Mouse (Mus musculus) neural tube, embryonic 12.5 days (tissue): ENCODE data around the gene Zcchc24. TPM values are rescaled to one million over a fixed set of nuclear protein-coding genes. Genes with fewer than 3 reads are reported as not detected.

Experiments
- ATAC-seq: fragments of 200-750 bp; cut with Nextera tagmentation; 2 replicates; pipeline ENCODE4 v1.8.0; 2017; ENCODE audit warnings: low read depth, mild to moderate bottlenecking, moderate TSS enrichment, moderate library complexity; ENCODE audit not compliant: low FRiP score
- H3K27ac ChIP-seq: fragments of 300-500 bp; sonication (generic); 2 replicates; pipeline ENCODE4 v1.5.1; 2016
- H3K27me3 ChIP-seq: fragments of 300-500 bp; sonication (generic); replicated peaks from 2 replicates; pipeline ENCODE4 v1.6.1; 2016; ENCODE audit warnings: mild to moderate bottlenecking
- H3K36me3 ChIP-seq: fragments of 300-500 bp; sonication (generic); 2 replicates; pipeline ENCODE4 v1.6.1; 2016; ENCODE audit warnings: mild to moderate bottlenecking
- H3K4me1 ChIP-seq: fragments of 300-500 bp; sonication (generic); 2 replicates; pipeline ENCODE4 v1.6.1; 2016
- H3K4me2 ChIP-seq: fragments of 300-500 bp; sonication (generic); replicated peaks from 2 replicates; pipeline ENCODE4 v1.6.1; 2016; ENCODE audit warnings: mild to moderate bottlenecking
- H3K4me3 ChIP-seq: fragments of 300-500 bp; sonication (generic); 2 replicates; pipeline ENCODE4 v1.5.1; 2016
- H3K9ac ChIP-seq: fragments of 300-500 bp; sonication (generic); 2 replicates; pipeline ENCODE4 v1.6.1; 2016; ENCODE audit warnings: mild to moderate bottlenecking
- H3K9me3 ChIP-seq: fragments of 300-500 bp; sonication (generic); 2 replicates; pipeline ENCODE4 v1.6.1; 2016; ENCODE audit warnings: mild to moderate bottlenecking
- WGBS: fragments of 180-500 bp; shearing (Covaris S2); methylation state at CpG from one replicate; pipeline ENCODE4 v1.1.7; 2016; 5-methylcytosine and 5-hydroxymethylcytosine counted together
- polyA plus RNA-seq: library from polyadenylated mRNA; unstranded; fragments of >200 nt; fragmentation: Nextera tagmentation; extraction: Ambion mirVana; gene quantifications from 2 replicates; pipeline ENCODE4 v1.2.1, GENCODE M21; 2016

Gene Zcchc24
- polyA plus RNA-seq, 1 experiment from 2014 or later: 22.2 TPM

DNA sequence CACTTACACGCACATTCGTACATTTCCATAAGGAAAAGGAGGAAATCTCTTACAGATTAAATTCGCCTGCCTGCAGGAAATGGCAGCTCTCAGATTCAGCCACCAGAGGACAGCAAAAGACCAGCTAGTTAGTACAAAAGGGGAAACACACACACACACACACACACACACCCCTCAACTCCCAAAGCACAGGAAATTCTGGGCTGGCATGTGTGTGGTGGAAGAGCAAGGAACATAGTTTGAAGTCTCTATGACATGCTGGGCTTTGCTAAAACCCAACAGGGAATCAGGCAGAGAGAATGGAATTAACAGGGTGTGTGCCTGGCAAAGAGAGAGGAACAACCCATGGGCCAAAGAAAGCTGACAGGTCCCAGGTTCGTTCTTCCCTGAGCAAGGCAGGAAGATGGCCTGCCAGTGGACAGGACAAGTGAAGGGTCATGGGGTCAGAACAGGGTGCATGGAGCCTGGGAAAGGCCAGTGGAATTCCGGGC, 61.1 kb downstream of the Zcchc24 start:
- Histone ChIP-seq H3K4me3 (no peak overlapping the region), H3K27ac (no peak overlapping the region), H3K36me3 (no peaks in the 10 kb centered on the region), H3K9ac (no peak overlapping the region), H3K4me2 (no peak overlapping the region), H3K9me3 (no peaks in the 10 kb centered on the region), H3K27me3 (no peaks in the 10 kb centered on the region), H3K4me1 (peaks cover 6% of the 10 kb centered on the region; the same call in 1 of the 2 replicates)
- no peak for ATAC-seq
- 70% methylated on average over 5 of the region's 5 CpGs for WGBS

DNA sequence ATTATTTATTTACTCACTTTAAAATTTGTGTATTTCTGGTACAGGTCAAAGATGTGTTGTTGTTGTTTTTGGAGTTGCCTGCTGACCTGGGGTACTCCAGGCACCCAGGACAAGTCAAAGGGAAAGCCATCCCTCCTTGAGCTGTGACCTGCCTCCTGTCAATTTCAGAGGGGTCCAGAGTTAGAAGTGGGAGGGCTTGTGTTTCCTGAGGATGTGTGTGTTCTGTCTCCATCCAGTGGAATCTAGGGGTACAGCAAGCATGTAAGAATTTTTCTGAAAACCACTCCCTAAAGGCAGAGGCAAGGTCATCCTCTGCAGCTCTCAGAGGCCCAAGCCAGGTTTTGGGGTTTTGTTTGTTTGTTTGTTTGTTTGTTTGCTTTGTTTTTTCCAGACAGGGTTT, 66.9 kb downstream of the Zcchc24 start:
- Histone ChIP-seq H3K27me3 (no peaks in the 10 kb centered on the region), H3K4me3 (no peak overlapping the region), H3K27ac (no peak overlapping the region), H3K4me1 (no peaks in the 10 kb centered on the region), H3K4me2 (no peak overlapping the region), H3K9ac (no peak overlapping the region), H3K9me3 (no peaks in the 10 kb centered on the region), H3K36me3 (peaks cover 32% of the 10 kb centered on the region)
- ATAC-seq: 0 out of 2 replicates have a peak, but pooled peaks have one; percentile 37

DNA sequence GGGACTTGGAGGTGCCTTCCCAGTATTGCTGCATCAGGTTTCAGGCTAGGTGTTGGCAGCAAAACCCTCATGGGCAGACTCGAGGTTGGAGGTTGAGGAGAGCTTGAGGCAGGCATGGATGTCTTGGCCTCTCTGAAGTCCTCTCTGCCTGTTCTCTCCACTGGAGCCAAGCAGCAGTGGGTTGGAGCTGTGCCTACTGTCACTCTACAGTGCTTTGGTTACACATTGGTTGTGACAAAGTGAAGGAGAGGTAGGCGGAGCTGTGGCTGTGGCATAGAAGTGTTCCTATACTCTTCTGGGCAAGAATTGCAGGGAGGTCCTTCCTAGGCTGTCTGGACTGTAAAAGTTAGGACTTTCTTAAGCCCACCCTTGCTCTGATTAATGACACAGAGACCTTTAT, 72.5 kb downstream of the Zcchc24 start:
- no peak for ATAC-seq
- no peak overlapping the region for H3K4me2 ChIP-seq
- peaks cover 37% of the 10 kb centered on the region for H3K36me3 ChIP-seq
- H3K27ac ChIP-seq: no peak overlapping the region
- no peaks in the 10 kb centered on the region for H3K27me3 ChIP-seq
- WGBS: 75% methylated on average over 2 of the region's 2 CpGs
- H3K4me3 ChIP-seq: no peak overlapping the region
- H3K4me1 ChIP-seq: peaks cover 20% of the 10 kb centered on the region
- H3K9ac ChIP-seq: no peak overlapping the region
- no peaks in the 10 kb centered on the region for H3K9me3 ChIP-seq

DNA sequence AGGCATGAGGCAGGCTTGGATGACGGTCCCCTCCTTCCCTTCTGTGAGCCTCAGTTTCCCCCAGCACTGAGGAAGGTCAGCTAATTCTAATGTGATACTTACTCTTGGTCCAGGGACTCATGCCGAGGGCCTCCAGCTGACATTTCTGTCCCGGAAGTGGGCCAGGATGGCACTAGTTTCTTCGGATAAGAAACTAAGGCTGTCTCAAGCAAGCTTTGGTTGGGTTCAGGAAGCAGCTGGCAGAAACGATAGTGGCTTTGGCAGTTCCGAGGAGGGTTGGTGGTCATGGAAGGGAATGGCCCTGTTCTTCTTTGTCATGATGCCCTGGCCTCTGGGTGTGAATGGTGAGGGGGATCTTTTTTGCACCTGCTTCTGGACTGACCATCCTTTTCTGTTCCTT, 73.8 kb downstream of the Zcchc24 start:
- Histone ChIP-seq H3K4me2 (peak overlapping the region; percentile 78), H3K4me3 (peak overlapping the region; percentile 85; the same call in 1 of the 2 replicates), H3K27me3 (no peaks in the 10 kb centered on the region), H3K4me1 (peaks cover 20% of the 10 kb centered on the region), H3K9ac (peak overlapping the region; percentile 80), H3K36me3 (peaks cover 37% of the 10 kb centered on the region), H3K27ac (no peak overlapping the region), H3K9me3 (no peaks in the 10 kb centered on the region)
- no peak for ATAC-seq
- 71% methylated on average over 6 of the region's 6 CpGs for WGBS

DNA sequence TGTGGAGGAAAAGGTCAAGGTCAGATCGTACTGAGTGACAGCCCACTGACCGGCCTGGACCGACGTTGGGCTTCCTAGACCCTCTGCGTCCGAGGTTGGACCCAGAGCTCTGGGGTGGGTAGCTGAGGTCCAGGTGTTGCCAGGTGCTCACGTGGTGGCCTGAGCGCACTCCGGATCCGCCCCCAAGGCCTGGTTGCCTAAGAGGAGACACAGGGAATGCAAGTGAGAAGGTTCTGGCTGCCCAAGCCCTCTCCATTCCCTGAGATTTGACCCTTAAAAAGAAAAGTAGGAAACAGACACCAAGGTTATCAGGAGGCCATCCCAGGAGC, 74.3 kb downstream of the Zcchc24 start:
- WGBS: 4% methylated on average over 10 of the region's 10 CpGs
- Histone ChIP-seq H3K27ac (no peak overlapping the region), H3K4me3 (peak overlapping the region; percentile 85), H3K9me3 (no peaks in the 10 kb centered on the region), H3K27me3 (no peaks in the 10 kb centered on the region), H3K9ac (peak overlapping the region; percentile 80), H3K36me3 (peaks cover 31% of the 10 kb centered on the region), H3K4me2 (peak overlapping the region; percentile 78), H3K4me1 (peaks cover 20% of the 10 kb centered on the region)
- peak; percentile 65 for ATAC-seq

DNA sequence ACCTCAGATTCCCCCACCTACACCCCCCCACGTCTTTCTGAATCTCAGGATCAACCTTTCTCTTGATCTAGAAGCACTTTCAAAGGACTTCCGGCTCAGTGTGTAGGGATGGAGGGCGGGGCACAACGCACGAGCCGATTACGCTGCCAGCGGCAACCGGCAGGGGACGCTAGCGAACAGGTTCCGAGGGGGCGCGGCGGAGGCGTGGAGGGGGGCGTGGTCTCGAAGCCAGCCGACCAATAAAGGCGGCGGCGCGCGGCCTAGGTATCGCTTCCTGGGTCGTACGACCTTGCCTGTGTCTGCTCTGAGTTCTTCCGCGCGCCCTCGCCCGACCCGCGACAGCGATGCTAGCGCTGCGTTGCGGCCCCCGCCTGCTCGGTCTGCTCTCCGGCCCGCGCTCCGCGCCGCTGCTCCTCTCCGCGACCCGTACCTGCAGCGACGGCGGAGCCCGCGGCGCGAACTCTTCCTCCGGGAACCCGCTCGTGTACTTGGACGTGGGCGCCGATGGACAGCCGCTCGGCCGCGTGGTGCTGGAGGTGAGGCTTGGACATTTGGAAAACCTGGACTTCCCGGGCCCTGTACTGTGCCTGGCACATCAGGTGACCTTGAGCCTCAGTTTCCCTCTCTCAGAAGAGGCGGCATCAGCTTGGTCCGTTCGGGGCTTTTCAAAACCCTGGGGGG, 74.8 kb downstream of the Zcchc24 start, which contains the start of gene Ppif:
TSS of gene Ppif (plus strand) at position 267 of the 681 bp plus-strand sequence.
- ATAC-seq: peak; percentile 89
- Histone ChIP-seq H3K4me1 (peaks cover 20% of the 10 kb centered on the region), H3K27ac (no peak within 1 kb of the TSS), H3K27me3 (no peaks in the 10 kb centered on the region), H3K36me3 (peaks cover 26% of the 10 kb centered on the region), H3K4me2 (peak within 1 kb of the TSS; percentile 78), H3K9me3 (no peaks in the 10 kb centered on the region), H3K9ac (peak within 1 kb of the TSS; percentile 80), H3K4me3 (peak within 1 kb of the TSS; percentile 85)
- under 1% methylated on average over 70 of the region's 70 CpGs for WGBS

DNA sequence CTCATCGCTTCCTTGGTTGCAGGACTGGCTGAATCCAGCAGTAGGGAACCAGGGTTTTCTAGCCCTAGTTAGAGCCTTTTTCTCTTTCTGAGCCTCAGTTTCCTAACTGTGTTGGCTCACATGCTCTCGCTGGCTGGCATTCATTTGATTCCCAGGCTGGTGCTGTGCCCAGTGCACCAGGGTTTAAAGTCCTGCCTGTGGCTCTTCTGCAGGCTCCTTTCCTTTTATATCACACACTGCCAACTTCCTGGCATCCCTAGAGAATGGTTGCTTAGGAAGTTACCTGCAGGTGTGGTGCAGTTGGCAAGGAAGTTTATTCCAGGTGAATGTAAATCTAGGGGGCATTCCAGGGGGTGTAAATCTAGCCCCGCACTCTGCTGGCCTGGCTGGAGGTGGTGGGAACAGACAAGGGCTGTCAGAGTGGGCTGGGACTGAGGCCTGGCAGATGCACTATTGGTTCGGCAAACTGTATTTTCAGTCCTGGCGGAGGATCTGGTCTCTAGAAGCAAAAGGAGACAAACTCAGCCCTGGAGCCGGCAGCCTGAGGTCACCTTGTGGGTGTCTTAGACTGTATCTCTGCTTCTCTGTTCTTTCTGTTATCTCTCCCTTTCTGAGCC, 75.5 kb downstream of the Zcchc24 start:
- ATAC-seq: peak; percentile 33; the same call in 1 of the 2 replicates
- Histone ChIP-seq H3K4me1 (peaks cover 20% of the 10 kb centered on the region), H3K4me2 (peak overlapping the region; percentile 78), H3K27ac (no peak overlapping the region), H3K27me3 (no peaks in the 10 kb centered on the region), H3K36me3 (peaks cover 20% of the 10 kb centered on the region), H3K4me3 (peak overlapping the region; percentile 85; the same call in 1 of the 2 replicates), H3K9me3 (no peaks in the 10 kb centered on the region), H3K9ac (peak overlapping the region; percentile 80; the same call in 1 of the 2 replicates)
- 77% methylated on average over 6 of the region's 6 CpGs for WGBS

DNA sequence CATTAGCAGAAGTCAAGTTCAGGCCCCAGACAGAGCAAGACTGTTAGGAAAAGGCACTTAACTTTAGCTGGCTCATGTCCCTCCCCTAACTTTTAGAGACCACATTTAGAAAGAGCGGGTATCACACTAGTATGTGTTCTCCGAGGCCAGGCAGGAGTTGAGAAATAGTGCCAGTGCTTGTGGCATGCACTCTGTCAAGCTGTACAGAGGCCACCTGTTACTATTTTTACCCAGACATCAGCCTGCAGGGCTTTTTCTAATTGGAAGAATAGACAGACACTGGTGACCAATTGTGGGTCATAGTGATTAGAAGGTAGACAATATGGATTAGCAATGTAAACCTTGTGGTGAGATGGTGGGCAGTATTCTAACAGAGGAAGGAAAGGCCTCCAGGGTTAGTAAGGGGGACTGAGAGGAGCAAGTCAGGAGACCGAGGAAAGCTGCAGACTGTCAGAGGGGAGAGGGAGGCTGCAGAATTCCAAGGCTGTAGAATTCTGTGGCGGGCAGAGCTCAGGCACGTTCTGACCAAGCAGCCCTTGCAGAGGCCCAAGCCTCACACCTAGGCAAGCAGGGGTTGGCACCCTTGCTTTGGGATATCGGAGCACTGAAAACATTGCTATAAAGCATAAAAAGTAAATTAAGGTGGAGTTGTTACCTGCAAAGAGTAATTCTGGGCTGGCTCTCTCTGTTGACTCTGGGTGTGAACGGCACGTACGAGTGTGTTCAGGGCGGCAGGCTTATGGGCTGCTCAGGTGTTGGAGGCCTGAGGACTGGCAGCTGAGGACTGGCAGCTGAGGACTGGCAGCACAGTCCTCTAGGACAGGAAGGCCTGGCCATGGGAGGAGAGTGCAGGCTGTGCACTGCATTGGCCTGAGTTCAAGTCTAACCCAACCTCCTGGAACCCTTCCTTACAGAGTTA, 81.6 kb downstream of the Zcchc24 start:
- Histone ChIP-seq H3K9ac (no peak overlapping the region), H3K9me3 (no peaks in the 10 kb centered on the region), H3K4me2 (no peak overlapping the region), H3K36me3 (no peaks in the 10 kb centered on the region), H3K4me1 (no peaks in the 10 kb centered on the region), H3K27me3 (no peaks in the 10 kb centered on the region), H3K27ac (no peak overlapping the region), H3K4me3 (no peak overlapping the region)
- 86% methylated on average over 10 of the region's 10 CpGs for WGBS
- ATAC-seq: no peak

DNA sequence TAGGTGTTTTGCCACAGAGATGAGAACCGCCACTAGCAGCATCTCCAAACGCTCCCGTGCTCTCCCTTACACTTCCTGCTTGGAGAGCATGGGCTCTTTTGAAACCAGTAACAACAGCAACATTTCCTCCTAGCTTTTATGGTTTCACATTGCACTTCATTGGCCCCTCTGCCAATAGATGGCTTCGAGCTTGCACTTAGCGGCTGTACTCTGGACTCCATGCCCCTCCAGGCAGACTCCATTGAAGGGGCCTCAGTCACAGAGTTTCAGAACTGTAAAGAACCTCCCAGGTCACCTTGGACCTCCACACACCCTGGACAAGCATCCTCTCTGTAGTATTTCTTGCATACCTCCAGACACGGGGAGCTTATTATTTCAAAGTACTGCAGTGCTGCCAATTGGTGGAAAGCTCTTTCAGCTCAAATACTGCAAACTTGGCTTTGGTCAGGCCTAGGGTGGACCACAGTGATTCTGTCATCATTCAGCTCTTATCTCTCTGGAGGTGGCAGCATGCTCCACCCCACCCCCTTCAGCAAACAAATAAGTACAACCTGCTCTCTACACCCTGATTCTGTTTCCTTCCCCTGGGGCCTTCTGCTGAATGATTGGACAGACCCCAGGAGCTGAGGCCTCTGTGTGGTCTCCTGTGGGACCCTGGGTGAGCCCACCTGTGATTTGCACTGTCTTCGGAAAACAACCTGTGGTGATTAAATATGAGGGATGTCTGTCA, 82.5 kb downstream of the Zcchc24 start:
- H3K36me3 ChIP-seq: no peaks in the 10 kb centered on the region
- no peak overlapping the region for H3K27ac ChIP-seq
- H3K9me3 ChIP-seq: no peaks in the 10 kb centered on the region
- H3K4me2 ChIP-seq: no peak overlapping the region
- H3K27me3 ChIP-seq: no peaks in the 10 kb centered on the region
- ATAC-seq: no peak
- 64% methylated on average over 7 of the region's 7 CpGs for WGBS
- H3K4me1 ChIP-seq: no peaks in the 10 kb centered on the region
- H3K9ac ChIP-seq: no peak overlapping the region
- H3K4me3 ChIP-seq: no peak overlapping the region

DNA sequence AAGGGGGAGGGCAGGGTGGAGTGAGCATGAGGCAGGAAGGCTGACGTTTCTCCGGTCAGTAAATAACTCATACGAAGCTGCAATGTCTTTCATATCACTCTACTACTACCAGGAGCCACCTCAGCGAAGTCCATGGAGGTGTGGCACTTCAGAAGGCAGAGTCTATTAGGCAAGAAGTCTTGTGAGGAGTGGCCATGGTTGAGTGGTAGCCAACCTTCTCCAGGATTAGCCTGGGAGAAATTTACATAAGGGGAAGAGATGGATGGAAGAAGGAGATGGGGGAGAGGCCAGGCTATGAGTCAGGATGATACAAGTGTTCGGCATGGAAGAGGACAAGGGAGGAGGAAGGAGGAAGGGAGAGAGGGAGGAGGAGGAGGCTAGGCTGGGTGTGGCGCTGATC, 86.8 kb downstream of the Zcchc24 start:
- no peak for ATAC-seq

DNA sequence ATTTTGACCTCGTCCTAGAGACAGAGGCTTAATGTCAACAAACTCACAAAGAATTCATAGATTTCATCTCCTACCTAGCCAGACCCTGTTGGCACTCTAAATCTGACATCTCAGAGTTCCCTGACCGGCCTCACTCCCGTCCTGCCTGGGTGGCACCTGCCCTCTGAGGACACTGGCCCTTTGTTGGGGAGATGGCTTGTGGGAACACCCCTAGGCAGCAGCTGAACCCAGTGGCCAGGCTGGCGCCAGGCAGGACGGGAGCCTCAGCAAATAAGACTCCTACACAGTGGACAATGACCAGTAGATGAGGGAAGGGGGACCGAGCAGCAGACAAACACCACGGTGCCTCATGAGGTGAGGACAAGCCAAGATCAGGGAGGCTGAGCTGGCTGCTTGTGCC, 89.2 kb downstream of the Zcchc24 start:
- H3K27me3 ChIP-seq: no peaks in the 10 kb centered on the region
- WGBS: 66% methylated on average over 7 of the region's 7 CpGs
- H3K9me3 ChIP-seq: no peaks in the 10 kb centered on the region
- H3K9ac ChIP-seq: no peak overlapping the region
- no peak for ATAC-seq
- H3K27ac ChIP-seq: no peak overlapping the region
- no peak overlapping the region for H3K4me3 ChIP-seq
- no peaks in the 10 kb centered on the region for H3K36me3 ChIP-seq
- H3K4me2 ChIP-seq: no peak overlapping the region
- H3K4me1 ChIP-seq: no peaks in the 10 kb centered on the region

More for the DNA sequence above, 86.8 kb downstream of the Zcchc24 start:
- Histone ChIP-seq H3K4me1 (no peaks in the 10 kb centered on the region), H3K9ac (no peak overlapping the region), H3K4me2 (no peak overlapping the region), H3K27me3 (no peaks in the 10 kb centered on the region), H3K27ac (no peak overlapping the region), H3K36me3 (no peaks in the 10 kb centered on the region), H3K4me3 (no peak overlapping the region), H3K9me3 (no peaks in the 10 kb centered on the region)
- WGBS: 87% methylated on average over 6 of the region's 6 CpGs
